Mouse (Mus musculus) frontal cortex, postnatal 36 days (tissue): ENCODE data around the gene Mtif3.

Experiments
- DNase-seq, 2 experiments: peaks; one replicate each; pipeline ENCODE4 v3.0.0; 2022; ENCODE audit warnings: low spot score in 2 of 2

Gene Mtif3

DNA sequence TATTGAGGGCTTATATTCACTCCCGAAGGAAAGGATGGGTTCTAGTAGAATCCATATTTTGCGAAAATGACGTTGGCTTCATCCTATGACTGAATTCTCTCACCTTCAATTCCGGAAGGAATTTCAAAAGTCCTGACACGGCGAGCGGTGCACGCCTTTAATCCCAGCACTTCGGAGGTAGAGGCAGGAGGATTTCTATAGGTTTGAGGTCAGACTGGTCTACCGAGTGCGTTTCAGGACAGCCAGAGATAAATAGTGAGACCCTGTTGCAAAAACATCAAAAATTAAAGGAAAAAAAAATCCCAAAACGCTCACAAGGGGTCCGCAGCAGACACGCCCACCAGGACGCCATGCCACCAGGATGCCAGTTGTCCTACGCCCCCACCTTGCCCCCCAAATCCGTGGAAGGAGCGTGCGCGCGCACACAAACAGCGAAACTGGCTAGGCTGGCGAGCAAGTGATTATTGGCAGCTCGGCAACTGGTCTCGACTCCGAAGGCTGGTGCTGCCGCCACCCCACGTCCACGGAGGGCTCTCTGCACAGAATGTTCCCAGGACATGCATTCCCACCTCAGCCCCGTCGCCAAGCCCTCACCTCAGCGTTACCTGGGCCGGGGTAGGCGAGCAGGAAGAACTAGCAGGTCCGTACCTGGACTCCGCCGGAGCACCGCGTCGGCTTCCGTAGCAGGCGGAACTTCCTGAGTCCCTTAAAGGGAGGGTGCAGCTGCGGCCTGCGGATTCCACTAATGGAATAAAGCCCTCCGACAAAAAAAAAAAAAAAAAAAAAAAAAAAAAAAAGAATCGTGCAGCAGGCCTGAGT, at the start of gene Mtif3:
Gene Mtif3, minus strand, starts transcription at position 683 of the 819 bp plus-strand sequence.
- peak; percentile 86 to 88 for DNase-seq

DNA sequence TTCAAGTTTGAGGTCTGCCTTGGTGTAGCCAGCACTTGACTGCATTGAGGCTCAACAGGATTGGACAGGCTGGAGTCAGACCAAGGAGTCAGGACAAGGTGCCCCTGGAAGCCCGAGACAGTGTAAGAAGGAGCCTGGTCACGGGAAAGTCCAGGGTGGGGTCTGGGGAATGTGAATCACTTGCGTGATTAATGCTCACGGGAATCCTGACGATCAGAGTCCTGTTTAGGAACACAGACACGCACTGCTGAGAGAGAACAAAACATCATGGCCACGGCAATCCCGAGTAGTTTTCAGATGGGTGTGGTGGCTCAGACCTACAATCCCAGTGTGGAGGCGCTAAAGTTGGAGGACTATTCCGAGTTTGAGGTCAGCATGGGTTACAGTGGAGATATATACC, 47.7 kb upstream of the Mtif3 start:
- DNase-seq: no peak

DNA sequence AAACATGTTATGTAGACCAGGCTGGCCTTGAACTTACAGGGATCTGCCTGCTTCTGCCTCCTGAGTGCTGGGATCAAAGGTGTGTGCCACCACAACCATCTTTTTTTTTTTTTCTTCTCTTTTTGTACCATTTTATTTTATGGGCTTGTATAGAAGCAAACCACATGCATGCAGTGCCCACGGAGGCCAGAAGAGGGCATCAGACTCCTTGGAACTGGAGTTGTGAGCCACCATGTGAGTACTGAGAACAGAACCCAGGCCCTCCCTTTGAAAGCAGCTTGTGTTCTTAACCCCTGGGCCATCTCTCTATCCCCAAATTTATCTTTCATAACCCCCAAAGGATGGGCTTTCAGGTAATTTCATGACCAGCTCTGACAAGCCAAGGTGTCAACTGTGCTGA, 39.7 kb upstream of the Mtif3 start:
- DNase-seq: no peak

DNA sequence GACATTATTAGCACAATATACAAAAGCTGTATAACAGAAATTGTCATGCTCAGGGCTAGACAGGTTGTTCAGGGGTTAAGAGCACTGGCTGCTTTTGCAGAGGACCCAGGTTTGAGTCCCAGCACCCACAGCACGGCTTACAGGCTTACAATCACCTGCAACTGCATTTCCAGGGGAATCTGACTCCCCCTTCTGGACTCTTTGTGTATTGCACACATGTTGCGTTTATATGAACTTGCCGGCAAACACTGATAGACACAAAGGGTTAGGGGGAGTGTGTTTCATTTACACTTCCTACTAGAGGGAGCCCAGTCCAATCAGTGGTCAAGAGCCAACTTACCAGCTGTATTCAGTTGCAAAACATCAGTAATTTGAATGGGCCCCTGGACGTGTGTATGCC, 37.7 kb upstream of the Mtif3 start:
- no peak for DNase-seq

DNA sequence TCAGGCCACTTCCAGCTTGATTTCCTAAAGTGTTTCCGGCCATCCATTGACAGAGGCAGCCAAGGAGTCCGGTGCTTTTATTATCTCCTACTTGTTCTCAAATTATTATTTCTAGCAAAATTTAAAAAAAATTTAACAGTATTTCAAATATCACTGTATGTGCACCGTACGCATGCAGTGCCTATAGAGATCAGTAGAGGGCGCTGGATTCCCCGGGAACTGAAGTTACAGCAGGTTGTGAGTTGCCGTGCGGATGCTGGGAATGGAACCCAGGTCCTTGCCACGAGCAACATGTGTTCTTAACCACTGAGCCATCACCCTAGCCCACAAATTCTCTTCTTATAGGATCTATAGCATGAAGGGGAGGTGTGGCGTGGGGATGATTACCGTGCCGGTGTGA, 35.2 kb upstream of the Mtif3 start:
- no peak for DNase-seq

DNA sequence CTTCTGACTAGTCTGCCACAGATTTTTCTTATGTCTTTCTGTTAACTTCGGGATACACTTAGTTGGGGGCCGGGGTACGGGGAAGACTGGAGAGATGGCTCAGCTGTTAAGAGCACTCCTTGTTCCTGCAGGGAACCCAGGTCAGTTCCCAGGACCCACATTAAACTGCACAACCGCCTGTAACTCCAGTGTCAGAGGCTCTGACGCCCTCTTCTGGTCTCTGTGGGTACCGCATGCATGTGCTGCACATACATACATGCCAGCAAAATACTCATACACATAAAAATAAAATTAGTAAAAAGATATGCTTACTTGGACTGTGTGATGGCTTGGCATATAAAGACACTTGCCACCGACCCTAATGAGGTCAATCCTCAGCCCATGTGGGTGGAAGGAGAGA, 33.2 kb upstream of the Mtif3 start:
- no peak for DNase-seq

DNA sequence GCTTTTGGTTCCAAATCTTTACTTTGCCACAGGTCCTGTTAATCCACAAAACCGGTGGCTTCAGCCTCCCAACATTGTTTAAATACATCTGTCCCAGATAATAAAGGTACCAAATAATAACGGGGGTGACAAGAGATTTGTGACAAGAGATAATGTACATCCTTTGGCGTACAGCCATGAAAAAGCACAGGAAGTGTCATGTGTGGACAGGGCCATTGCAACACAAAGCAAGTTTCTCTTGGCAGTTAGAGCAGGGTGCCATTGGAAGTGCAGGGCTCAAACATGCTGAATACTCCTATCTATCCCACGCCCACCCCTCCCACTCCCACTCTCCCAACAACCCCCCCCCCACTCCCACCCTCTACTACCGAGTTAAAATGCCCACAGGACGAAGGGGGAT, 31.4 kb upstream of the Mtif3 start:
- DNase-seq: no peak

DNA sequence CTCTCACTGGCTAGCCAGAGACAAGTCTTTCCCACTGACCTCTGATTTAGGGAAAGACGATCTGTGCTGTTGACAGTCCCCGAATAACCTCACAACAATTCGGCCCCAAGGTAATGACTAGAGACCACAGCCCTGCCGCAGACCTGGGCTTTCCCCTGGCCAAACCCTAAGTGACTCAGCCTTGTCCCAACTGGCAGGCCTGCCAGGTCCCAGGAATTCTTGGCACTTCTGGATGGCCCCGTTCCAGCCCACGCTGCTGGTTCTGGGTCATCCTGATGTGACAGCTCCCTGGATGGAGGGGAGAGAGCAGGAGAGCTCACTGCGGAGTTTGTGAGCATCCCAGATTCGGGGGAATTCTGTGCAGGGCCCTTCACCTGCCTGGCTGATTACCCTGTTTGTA, 29.9 kb upstream of the Mtif3 start:
- DNase-seq: no peak

DNA sequence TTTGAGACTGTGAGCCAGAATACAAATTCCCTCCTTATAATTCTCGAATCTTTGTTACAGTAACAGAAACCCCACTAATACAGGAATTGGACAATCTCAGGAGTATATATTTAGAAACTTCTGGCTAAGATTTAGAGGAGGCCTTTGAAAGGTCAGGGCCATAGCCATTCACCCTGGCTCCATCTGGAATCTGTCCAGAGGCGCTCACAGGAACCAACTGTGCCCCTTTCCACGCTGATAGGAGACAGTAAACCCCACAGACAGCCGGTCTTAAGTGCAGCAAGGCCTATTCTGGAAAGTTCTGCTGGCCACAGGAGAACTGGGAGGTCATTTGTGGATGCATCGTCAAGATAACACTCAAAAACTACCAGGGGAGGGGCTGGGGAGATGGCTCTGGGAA, 25.5 kb upstream of the Mtif3 start:
- DNase-seq: no peak

DNA sequence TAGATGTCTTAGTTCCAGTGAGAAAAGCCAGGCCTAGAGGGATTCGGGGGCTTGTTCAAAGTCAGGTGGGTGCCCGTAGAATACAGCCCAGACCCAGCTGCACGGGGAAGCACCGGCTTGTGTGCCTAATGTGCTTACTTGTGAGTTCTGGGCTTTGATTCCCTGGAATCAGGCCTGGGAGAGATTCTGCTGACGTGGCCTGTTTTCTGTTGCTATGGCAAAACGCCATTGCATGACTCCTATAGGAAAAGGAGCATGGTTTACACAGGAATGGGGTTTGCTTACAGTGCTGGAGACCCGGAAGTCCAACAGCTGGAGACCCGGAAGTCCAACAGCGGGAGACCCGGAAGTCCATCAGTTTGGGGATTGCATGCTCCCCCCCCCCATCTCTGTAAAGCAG, 24.0 kb upstream of the Mtif3 start:
- no peak for DNase-seq

DNA sequence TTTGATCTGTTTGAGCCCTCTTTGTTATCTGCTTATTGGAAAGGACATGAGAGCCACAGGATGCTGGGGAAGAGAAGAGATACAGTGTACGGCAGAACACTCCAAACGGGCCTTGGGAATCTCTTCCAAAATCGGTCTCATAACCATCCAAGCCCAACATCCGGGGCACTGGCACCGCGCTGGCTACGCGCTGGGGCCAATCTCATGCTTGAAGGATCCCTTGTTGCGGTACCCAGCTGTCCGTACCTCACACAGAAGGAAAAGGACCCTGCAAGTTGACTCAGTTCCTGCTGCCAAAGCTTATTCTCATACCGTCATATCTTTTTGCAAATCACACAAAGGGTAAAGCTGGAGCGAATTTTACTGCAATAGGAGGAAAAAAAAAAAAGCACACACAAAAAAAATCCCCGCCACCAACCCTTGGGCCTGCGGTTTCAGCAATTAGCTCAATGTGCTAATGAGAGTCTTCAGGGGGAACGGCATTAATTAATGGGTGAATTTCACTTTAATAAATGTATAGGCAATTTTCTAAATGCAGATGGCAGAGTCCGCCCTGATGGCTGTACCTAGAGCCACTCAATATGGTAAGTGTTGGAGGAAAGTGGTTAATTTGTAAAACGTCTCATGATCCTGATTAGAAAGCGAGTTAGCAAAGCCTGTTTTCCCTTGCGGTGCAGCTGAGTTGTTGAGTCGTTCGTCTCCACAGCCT, 22.3 kb upstream of the Mtif3 start:
- no peak for DNase-seq

DNA sequence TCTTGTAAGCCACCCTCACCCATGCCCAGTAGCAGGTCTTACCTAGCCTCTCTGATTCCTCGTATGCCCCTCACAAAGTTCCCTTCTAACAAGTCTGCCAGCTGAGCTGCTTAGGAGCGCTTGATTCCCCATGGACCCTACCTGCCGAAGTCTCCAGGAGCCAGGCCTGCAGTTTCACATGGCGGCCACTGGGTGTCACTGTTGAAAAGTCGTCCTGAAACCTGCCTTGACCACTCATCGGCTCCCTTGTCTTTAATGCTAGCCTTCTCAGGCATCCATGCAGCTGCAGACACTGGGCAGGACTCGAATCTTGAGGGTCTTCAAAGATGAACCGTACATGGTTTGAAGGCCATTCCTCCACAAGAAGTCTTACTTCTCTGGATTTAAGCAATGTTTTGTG, 19.6 kb upstream of the Mtif3 start:
- peak; percentile 48 to 55 for DNase-seq

DNA sequence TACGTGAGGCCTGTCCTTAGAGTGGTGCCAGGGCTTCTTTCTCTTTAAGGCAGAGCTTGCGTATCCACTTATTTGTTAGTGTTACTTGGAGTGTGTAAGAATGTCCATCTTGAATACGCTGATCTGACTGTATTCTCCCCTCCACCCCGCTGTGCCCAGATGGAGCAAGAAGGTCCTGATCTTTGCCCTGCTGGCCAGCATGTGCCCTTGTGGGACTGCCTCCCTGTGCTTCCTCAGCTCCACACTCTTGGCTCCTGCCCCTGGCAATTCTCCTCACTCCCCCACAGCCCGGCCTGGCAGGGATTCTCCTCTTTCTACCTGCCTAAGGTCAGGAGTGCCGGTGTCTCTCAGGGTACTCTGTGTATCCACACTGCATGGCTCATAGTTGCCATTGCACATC, 17.8 kb upstream of the Mtif3 start:
- DNase-seq: no peak

DNA sequence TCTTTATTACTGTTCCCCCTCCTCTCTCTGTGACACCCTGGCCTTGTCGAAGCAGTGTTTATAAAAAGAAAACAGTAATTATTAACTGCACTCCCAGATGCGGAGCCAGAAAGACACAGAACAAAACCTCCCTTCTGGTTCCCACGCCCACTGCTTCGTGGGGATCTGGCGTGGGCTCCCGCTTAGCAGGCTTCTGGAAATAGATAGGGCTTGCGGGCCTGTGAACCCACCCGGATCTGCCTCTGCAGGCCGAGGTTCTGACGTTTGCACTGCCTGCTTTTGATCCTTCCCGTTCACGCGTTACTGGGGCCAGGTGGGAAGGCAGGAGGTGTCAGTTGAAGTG, 11.2 kb upstream of the Mtif3 start:
- DNase-seq: no peak

DNA sequence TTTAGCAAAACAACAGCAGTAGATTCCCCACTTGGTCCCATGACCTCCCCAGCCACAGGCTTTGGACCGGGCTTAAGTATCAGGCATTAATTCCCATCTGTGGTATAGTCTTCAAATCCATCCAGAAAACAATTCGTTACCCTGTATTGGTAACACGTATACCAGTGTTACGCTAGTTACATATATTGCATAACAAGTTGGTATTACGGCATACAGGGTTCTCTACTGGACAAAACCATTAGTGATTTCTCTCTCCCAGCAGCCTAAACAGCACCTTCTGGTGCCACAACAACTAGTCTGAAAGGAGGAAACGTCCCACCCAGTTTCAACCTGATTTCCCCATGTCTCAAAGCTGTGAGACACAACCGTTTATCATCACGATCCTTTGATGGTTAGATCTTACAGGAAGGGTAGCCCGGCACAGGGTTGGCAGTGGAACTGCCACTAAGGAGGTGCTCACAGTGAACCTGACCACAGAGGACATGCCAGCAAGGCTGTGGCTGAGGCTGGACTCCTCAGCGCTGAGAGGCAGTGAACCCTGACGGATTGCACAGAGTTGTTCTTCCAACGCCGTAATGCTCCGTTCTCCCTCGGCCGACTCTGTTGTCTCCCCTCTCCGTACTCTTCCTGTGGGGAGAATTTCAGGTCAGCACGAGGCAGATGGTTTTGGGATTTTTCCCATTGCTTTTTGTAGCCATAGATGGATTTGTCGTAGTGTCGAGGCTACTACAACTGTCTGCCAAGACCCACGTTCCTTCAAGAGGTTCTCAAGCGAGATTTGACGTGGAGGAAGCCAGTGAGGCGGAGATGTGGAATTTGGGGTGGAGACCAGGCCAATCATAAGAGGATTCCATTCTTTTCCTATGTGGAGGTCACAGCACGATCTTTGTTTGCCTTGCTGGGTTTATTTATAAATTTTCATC, 10.5 kb upstream of the Mtif3 start:
- no peak for DNase-seq

DNA sequence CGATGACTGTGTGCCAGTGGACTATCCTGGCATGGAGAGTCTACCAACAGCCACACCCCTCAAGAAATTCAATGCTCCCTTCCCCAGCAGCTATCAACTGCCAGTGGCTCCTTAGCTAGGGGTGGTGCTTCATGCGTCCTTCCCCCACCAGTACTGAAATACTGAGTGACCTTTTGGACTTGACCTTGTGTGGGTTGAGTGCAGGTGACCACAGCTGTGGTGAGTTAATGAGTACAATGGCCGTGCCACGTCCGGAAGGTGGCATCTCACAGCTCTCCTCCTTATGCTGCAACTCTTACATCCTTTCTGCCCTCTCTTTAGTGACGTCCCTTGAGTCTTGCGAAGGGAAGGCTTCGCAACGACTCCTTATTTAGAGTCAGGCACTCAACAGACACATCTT, 9.8 kb upstream of the Mtif3 start:
- no peak for DNase-seq

DNA sequence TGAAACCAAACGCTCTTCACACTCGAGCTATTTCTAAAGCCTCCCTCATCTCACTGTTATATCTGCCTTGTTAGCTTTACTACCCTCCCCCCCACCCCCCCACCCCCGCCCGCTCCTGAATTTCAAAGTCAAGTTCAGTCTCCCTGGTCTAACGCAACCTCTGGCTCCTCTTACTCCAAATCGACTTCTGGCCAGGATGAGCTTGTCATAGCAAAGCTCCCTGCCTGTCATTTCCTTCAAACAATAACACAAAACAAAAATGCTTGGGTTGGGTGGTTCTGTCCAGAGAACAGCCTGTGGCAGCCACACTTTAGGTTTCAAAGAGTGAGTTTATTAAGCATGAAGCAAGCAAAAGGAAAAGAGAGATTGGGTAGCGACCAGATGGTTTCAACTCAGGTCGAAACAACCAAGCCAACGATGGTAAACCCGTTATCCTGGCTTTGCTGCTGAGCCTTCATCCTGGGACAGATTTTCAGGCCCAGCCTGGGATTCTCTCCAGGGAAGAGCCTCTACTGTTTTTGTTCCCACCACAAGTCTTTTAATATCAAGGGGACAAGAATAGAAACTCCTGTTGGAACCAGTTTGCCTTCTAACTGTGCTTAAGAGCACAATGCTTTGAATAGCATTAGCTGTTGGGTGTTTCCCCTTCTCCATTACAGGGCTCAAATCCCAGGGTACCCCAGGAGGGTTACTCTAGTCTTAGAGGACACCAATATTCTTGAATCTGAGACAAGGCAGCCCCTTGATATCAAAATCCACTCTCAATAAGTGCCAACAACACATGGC, 8.4 kb upstream of the Mtif3 start:
- DNase-seq: no peak

DNA sequence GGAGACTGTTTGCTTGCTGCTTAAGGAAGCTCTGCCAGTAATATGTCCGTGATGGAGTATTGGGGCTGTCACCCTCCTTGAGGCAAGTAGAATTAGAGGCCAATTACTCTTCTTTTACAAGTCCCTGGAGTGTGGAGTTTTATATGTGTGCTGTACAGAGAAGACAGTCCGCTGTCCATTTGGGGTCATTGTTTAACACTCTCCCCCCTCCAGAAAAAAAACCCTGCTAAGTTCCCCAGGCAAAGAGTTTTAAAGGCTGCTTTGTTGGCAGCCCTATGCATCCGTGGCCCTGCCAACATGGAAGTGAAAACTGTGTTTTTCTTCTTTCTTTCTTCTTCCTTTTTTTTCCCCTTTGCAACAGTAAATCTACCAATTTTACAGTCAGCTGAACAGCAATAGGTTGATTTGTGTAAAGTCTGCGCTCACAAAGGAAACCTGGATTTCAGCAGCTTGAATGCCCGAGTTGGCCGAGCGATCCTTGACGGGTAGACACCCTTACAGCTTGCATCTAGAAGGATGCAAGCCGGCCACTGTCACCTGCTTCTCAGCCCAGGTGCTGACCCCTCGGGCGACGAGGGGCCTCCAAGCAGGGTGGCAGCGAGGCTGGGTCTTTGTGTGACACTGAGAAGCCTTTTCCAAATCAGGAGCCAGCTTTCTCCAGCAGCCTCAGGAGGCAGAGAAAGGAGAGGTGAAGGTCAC, 5.2 kb upstream of the Mtif3 start:
- DNase-seq: no peak

DNA sequence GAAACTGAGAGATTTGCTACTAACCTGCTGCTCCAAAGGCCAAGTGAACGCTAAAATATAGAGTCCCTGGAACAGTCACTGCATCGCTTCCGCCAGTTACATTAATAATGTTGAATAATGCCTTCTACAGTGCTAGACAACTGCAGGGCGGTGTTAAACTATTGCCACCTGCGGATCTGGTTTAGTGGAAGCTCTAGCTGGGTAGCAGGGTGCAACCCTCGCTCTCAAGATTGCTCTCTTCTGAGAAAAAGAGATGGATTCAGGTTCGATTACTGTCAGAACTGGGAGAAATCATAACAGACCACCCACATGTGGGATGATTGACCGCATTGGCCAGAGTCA, 308 bp upstream of the Mtif3 start:
- no peak for DNase-seq

DNA sequence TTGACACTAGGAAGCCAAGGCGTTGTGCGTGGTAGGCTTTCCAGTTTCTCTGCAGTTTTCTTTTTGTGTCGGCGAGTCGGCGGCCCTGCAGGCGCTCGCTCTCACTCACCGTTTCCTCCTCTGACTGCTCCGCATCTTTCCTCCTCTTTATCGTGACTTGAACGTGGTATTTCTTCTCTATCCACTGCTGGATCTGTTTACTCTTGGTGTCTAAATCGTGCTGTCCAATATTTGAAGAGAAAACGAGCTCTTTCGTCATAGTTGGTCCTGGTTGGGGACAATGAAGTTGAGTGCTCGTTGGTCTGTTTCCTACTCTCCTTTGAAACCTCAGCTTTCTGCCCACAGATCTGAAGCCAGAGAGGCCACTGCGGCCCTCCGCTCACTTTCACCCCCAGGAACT, 6.9 kb downstream of the Mtif3 start:
- no peak for DNase-seq

DNA sequence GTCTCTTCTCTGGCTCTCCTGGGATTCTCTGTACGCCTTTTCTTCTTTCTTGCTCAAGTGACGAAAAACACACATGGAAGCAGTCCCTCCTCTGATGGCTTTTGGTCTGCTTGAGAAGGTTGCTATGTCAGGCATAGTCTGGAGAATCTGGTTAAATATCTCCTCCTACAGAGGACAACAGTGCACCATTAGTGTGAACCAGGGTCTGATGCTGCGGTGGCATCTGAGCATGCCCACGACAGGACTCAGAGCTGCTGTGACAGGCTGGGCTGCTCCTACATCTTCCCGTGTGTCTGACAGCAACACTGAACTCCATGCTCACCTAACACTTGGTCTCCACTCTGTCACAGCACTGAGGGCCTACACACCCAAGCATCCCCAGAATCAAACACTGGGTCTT, 7.9 kb downstream of the Mtif3 start:
- DNase-seq: no peak
